Mouse (Mus musculus) telencephalon, adult 2 months (tissue): ENCODE data around the gene Msh3.

Experiments
- DNase-seq: peaks from one replicate; pipeline ENCODE4 v3.0.0-alpha.2; 2011; ENCODE audit warnings: low read depth, low spot score

The Msh3 gene

DNA sequence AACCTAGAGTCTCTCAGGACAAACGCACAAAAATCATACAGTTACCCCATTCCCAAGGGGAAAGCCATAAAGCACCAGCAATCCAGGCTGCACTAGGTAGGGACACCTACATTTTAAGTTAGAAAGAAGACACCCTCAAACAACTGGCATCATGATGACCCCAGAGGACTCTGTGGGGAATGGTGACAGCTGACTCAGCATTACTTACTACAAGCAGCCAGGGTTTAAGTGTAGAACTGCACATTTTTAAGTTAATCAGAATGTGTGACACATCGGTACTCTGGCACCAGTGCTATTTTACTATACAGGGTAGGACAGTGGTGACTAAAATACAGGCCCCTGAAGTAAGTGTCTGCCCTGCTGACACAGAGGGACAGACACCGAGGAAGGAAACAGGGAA, 24.2 kb downstream of the Msh3 start:
- DNase-seq: no peak

DNA sequence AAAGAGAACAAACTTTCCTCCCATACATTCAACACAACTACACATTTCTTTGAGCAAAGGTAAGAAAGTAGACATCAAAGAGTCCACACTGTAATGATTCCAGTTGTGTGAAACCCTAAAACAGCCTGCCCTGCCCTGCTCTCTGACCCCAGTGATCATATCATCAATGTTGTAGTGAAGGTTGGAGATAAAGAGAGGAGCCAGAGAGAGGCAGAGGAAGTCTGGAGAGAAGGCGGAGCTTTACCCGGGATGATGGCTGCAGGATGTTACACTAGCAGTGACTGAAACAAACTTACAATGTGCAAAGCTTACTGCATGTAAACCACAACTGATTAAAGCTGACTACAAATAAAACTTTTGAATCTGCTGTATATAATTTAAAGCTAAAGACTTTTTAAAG, 26.8 kb downstream of the Msh3 start:
- DNase-seq: no peak

DNA sequence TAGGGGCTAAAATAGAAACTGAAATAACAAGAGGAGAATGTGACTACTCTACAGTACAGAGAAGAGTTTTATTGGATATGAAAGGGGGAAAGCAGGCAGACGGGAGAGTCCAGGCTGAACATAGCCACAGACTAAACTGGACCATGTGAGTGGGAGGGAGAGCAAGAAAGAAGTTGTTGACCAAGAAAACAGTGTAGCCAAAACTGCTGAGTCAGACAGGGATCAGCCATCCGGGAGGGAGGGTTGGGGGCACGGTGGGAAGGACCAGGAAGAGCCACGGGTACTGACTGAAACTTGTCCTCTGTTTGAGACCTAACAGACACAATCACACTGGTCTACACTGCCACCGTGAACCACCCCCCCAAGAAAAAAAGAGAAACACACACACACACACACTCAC, 28.8 kb downstream of the Msh3 start:
- DNase-seq: no peak

DNA sequence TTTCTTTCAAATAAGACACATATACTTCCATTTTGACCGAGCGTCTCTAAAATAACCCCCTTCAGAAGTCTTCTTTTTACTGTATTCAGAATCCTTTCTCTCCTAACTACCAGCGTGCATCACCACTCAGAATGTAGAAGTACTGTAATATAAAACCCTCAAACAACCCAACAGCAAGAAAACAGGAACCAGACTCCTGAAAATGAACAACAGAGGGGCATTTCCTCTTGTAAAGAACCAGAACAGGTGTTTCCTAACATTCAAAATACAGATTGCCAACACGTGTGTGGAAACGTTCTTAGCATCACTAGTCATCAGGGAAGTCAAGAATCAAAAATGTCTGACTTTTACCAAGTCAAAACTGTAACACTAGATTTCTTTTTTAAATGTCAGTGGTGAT, 34.0 kb downstream of the Msh3 start:
- no peak for DNase-seq

DNA sequence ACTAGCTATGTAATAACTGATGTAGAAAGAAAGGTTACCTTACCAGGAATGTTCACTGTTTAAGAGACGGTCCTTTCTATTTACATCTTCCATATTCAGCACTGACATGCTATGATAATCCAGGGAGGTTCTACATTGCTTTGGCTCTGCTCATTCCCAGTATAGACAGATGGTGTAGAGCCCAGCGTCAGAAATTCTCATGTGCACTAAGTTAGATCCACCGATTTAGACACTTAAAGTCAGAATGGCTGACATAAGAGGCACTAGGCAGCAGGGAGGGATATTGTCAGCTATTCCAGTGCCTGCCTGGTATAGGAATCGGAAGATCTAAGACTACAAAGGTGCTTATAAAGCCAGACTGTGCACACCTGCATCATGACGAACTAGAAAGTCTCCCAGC, 40.2 kb downstream of the Msh3 start:
- DNase-seq: no peak

DNA sequence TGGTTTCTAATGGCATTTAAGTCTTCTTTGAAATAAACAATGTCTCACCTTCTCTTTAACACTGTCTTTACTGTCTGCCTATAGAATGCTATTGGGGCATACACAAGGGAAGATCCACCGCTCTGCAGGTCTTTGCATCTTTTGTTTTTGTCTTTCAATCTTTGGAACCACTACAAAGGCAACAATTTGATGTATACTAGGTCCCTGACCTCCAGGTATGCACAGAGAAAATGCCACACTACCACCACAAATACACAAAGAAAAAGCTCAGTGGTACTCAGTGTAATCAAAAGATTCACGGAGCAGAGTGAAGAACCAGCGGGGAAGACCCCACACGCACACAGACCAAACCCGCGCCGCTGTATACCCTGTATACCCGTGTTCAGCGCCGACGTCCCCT, 49.1 kb downstream of the Msh3 start, which contains the start of gene Gm20379:
TSS of gene Gm20379 (plus strand) at position 301 of the 400 bp plus-strand sequence.
- DNase-seq: no peak

DNA sequence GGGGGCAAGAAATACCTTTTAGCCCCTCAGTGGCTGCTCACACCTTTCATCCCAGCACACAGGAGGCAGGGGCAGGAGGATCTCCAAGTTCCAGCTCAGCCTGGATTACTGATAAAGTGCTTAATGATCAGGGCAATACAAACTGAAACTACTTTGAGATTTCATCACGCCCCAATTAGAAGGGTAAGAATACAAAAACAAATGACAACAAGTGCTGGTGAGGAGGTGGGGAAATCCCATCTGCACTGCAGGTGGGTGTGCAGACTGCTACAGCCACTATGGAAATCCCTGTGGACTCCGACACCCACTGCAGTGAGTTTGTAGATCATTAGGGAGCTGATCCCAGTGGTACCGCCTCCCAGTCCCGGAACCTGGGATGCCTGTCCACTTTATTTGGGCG, 50.5 kb downstream of the Msh3 start:
- no peak for DNase-seq

DNA sequence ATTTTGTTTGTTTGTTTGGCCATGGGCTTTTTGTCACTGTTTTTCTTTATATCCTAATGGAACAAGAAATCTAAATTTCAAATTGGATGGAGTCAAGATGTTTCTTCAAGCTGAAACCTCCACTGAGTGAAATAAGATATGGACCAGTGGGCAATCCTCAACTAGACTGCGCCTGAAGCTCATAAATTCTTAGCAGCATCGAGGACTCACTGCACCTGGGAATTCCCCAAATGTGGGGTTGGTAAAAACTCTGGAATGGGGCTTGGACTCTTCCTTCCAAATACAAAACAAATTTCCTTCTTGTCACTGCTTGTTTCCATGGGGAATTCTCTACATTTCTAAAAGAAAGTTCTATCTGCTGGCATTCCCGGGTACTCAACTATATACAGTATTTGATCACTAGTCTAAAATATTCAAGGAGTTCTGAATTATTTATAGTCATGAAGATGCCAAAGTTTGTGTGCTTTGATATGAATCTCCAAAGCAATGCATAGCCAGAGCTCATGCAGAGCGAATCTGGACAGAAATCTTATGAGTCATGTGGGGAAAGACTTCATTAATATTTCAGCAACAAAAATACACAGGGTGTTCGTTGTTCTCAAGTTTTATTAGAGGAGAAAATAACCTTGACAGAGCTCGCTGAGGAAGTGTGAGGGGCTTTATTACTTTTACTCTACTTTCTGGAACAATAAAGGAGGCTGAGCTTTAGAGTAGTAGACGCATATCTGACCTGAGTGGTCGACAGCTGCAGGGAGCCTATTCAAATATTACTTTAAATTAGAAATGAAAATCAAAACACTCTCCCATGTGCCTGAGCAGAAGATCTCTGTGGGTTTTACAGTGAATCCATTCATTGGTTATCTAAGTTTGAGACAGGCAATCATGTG, 51.5 kb downstream of the Msh3 start:
- DNase-seq: no peak

DNA sequence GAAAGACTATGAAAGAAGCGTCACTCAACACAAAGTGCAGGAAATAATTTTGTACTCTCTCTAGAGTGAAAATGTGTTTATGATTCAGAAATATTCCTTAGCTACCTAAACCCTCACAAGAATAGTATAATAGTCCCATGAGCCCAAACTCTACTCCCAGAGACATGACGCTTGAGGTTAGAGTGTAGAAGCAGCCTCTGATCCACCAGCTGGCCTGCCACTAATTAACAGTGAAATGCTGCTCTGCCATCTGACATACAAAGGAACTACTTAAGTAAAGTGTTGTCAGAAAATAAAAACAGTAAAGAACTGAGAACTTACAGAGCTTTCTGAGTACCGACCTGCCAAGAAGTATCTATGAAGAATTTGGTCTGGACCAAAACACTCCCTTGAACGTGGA, 52.3 kb downstream of the Msh3 start:
- no peak for DNase-seq

DNA sequence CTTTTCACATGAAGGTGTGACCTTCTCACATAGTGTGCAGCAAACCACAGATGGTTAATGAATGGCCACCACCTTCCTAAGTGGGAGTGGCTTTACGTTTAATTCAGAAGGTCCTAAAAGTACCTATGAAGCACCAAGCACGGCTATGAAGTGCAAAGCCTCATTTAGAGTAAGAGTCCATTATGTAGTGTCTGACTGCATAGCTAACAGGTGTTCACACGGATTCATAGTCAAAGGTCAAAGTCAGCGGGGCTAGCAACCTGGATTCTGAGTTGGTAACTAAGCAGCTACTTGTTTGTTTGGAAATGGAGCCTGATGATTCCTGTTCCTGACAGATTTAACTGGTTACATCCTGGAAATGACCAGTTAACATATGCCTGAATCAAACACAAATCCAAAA, 53.0 kb downstream of the Msh3 start:
- no peak for DNase-seq

DNA sequence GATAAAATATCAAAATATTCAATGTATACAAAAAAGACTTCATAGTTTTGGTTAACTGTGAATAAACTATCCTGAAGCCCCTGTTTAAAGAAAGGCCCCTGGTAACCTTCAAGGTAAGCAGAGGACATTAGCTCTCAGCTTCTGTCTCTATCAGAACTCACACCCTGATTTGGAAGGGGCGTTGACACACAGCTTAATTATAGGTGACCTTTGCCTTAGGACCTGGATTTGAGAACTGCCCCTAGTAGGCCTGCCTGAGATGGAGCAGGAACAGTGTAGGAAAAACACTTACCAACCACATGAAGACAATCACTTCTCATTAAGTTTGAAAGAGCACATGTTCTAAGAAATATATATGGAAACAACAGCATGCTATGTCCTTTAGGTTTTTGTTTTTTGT, 55.3 kb downstream of the Msh3 start:
- DNase-seq: no peak

DNA sequence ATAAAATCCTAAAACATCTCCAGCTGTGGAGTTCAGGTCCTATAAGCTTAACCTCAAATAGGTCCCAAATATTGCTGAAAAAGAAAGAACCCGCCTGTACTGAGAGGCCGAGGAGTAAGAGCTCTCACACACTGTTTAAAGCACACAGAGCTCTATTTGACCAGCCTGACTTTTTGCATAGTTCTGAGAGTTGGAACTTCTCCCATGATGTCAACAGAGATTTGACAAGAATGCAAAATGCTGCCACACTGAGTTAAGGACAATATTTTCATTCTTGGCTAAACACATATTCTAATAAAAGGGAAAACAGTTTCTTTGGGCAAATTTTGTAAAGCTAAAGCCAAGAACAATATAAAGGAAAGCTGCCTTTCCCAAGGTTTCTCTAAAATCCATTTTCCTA, 57.8 kb downstream of the Msh3 start:
- no peak for DNase-seq

DNA sequence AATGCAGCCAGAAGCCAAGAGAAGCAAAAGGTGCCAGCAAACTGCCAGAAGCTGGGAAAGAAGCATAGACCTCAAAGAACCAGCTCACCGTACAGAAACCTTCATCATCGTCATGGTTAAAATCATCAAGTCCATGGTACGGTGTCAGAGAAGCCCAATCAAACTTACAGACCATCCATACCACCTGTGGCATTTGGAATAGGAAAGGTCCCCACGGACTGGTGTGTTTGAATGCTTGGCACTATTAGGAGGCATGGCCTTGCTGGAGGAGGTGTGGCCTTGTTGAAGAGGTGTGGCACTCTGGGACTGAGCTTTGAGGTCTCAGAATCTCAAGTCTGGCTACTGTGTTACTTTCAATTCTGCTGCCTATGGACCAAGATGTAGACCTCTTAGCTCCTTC, 58.3 kb downstream of the Msh3 start:
- no peak for DNase-seq

DNA sequence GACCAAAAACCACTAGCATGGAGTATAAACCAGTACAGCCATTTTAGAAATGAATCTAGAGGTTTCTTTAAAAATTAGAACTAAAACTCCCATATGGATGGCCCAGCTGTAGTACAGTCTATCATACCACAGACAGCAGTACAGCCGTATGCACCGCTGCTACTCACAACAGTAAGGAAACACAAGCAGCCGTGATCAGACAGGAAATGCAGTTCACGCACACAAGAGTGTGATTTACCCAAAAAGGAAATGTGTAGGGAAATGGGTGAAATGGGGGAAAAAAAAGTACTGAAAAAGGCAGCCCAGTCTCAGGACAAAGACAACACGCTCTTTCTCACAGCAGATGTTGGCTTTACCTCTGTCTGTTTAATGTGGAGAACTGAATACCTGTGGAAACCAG, 60.9 kb downstream of the Msh3 start:
- no peak for DNase-seq

DNA sequence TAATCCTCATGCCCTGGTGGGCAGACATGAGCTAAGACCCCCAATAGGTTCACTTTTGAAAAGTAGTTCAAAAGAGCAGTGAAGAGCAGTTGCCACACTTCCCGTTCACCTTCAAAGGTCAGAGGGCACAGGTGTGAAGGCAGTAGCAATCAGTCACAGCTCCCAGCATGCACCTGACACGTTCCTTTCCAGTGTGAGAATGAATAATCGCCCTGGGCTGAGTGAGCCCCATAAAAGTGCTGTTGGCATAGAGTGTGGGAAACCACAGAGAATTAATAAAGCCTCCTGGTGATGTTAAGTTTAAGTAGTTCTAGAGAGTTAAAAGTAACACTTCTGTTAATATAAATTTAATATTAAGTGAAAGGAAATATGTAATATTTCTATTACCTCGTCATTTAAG, 63.2 kb downstream of the Msh3 start:
- DNase-seq: no peak

DNA sequence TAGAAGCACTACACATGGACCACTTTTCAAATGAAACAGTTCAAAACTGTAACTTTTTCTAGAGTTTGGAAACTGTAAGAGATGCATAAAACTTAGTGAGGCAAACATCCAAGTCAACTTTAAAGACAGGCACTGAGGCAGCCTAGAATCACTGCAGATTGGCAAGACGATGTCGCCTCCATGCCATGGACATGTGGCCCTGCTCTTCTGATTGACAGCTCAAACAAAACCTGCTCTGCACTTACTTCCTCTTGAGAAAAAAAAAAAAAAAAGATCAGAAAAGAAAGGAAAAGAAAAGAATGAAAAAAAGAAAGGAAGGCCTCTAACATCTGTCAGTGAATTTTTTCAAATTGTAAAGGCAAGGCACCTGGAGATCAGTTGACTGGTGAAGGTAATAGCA, 77.8 kb downstream of the Msh3 start:
- no peak for DNase-seq

DNA sequence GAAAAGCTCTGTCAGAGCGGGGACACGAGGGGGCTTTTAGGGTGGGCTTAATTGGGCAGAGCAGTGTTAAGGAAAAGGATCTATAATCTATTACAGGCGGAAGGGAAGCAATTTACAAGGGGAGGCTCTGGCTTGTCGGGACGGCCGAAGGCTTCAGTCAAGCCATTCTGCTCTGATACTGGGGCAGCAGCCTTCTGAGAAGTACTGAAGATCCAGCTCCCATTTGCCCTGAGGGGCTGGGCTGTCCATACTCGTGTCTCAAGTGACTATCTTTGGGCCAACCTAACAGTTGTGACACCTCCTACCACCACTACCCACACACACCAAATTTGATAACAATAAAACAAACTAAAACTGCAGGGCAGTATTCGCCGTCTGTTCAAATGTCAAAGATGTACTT, 79.5 kb downstream of the Msh3 start:
- no peak for DNase-seq

DNA sequence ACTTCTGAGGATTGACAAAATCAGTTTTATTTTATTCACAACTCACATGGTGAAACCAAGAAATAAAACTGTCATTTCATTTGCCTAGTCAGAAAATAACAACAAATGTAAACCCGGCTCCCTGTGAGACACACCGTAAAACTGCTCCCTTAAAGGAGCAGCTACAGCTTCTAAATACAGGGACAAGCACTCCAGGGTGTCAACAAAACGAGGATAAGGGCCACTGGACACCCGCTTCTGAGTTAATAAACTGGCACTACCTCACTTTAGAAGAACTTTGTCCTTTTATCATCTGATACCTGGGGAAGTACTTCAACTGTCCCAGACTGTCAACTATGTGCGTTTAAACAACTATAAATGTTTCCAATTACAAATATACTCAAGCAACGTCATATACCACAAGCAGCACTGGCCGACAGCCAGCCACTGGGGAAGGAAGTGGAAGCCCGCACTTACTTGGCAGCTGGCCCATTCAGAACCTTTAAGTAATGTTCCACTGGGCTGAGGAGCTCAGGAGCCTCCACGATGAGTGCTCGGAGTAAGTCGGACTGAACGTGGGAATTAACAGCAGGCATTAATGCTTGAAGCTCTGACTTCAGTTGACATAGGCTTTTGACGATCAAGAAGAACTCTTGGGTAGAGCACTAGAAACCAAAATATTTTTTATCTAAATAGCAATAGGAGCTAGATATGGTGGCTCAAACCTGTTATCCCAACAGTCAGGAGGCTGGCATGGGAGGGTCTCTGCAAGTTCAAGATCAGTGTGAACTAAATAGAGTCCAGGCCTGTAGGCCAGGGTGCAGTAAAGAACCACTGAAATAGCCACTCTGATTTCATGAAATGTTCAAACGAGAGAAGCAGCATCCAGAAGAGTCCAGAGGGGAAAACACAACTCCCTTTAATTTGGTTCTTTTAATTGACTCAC, 80.3 kb downstream of the Msh3 start:
- no peak for DNase-seq

DNA sequence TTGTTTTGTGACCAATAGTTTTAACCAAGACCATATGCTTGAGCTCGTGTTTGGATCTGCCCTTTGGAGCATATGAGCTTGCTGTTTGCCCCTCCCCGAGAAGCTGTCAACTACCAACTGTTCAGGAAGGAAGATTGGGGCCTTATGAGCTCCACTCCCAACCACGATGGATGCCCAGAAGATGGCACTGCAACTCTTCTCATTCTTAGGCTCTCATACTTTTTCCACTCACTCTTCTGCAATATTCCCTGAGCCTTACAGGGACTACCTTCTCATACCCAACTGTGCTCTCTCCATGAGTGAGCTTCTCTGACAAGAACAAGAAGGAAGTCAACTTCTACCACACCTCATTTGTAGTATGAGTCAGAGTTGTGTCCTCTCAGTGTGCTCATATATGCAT, 87.7 kb downstream of the Msh3 start:
- DNase-seq: no peak

DNA sequence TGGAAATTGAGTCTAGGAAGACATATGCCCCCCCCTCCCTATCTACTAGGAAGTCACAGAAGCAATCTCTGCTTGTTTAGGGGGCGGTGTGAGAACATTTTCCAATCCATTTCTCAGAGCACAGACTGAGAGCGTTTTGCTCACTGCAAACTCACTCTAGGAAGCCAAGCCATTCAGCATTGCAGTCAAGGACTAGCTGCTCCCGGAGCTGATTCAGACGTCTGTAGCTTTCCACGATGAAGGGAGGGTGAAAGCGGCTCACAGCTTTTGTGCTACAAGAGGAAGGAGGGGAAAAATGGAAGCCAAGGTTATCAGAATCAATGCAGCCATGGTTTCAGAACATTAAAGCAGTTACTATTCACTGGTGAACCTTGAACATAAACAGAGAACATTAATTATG, 91.2 kb downstream of the Msh3 start:
- DNase-seq: peak; percentile 26

DNA sequence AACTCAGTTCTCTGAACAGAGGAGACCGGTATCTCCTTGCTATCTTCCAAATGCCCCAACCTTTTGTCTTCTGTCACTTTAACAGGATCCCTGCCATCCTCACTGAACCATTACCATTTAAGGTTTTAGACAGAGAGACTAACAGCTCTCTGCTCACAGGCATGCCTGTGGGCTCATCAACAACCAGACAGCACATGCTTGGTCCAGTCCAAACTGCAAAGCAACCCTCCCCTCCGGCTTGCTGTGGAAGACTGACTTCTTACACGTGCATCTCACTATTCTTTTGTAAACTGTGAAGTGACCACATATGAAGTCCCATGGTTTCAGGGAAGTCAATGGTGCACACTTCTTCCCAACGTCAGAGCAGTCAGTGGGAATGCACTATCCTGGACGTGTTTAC, 93.5 kb downstream of the Msh3 start:
- no peak for DNase-seq

DNA sequence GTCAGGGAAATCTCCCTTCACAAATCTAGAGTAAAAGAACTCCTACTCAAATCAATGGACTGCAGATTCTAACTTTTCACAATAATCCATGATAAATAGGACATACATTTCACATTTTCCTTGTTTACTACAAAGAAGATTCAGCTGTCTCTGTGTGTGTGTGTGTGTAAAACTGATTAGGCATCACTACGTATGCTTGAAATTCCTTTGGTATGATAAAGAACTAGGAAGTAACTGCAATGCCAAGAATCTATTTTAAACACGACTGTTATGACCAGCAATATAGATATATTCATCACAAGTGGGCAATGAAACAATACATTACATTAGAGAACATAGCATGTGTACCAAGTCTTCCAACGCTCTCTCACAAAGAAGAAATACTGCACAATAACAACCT, 99.3 kb downstream of the Msh3 start:
- DNase-seq: no peak

DNA sequence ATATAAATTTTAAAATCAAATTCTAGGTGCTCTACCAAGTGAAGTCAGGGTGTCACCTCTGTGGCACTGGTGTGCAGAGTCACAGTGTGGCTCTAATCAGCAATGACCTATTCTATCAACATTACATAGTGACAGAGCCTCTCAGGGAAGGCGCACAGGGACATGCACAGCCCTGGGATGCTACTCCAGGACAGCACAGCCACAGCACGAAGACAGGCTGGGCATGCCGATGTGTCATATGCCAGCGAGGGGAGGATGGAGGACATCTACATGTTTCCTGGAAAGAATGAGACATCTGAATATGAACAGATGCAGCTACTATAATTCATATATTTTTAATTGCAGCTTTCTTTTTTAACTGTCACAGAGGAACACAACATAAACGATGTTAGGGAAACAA, 101.0 kb downstream of the Msh3 start:
- no peak for DNase-seq
